Mouse (Mus musculus) layer of hippocampus, postnatal 36 days (tissue): ENCODE data around the gene Pde4b. TPM values are rescaled to one million over a fixed set of nuclear protein-coding genes. Genes with fewer than 3 reads are reported as not detected.
A peak's percentile ranks its signal among the peaks of the same experiment; 100 is the strongest.

ENCODE experiments used
- DNase-seq, 2 experiments: peaks; one replicate each; pipeline ENCODE4 v3.0.0; 2022
- total RNA-seq, 2 experiments: library from RNA; stranded (reverse); gene quantifications; 2 replicates each; pipeline ENCODE4 v1.2.3; 2021

The Pde4b gene
- total RNA-seq, 2 experiments from 2014 or later, result 65.7 to 71.9 TPM

DNA sequence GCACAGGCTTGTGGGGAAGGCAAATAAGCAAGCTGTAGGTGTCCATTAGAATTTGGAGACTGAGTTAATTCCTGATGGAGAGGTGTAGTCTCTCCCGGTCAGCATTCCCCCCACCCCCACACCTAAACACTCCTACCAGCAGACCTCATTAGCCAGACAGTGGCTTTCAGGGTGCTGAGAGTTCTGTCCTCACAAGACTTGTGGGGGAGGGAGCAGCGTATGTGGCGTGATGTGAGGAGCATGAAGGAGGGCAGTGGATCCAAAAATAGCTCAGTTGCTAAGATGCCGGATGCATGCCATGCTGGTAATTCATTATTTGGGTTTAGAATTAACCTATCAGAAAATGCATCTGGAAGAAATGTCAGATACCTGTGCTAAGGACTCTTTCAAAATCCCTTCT lies 321.6 kb downstream of the Pde4b start:
- no peak for DNase-seq

DNA sequence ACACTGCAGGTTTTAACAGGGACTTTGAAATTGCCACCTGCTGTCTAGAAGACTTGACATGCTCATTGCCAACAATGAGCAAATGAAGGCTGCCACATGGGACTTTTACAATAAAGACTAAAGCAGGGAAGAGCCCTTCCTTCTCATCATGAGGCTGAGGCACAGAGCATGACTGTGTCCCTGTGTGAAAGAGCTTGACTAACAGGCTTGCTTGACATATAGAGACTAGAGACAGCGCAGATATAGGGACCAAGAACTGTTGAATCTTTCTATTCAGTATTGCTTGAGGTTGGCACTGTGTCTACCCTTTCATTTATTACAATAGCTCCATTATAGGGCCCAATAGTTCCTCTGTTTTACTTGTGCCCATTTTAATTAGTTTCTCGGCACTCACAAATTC lies 325.8 kb downstream of the Pde4b start:
- DNase-seq, result no peak

GRCm38 (mm10) chr4:102413794-102414193 lies 326.5 kb downstream of the Pde4b start:
- peak; percentile 29 to 36 for DNase-seq

GRCm38 (mm10) chr4:102414610-102415009 lies 327.3 kb downstream of the Pde4b start:
- DNase-seq, result no peak

DNA sequence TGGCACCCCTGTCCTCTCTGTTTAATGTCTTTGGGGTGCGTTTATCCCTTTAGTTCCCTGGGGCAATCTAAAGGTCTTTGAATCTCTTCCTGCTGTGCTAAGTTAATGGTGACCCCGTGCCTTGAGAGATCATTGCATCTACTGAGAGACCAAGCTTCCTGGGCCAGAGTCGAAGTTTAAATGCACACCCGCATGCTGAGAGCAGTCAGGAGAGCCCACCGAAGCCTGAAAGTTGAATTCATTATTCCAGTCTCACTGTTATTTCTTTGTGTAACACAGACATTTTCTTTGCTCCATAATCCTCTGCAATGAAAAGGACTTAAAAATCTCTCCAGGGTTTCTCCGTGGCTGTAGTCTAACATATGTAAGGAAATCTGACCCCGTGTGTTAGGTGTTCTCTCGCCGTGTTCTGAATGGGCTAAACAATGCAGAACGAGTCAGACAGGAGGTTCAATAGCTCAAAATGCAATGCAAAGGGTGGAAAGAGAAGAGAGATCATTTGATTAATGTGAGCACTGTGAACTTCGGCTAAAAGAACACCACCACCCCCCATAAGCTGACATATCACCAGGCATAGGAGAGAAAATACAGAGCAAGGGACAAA lies 333.6 kb downstream of the Pde4b start:
- no peak for DNase-seq

GRCm38 (mm10) chr4:102421398-102421859 lies 334.1 kb downstream of the Pde4b start:
- DNase-seq, result peak in 1 of 2 experiments; percentile 45

- DNase-seq, result no peak
Observed at GRCm38 (mm10) chr4:102424104-102424503, 336.8 kb downstream of the Pde4b start.

GRCm38 (mm10) chr4:102425422-102425821 lies 338.1 kb downstream of the Pde4b start:
- no peak for DNase-seq

- no peak for DNase-seq
Observed at GRCm38 (mm10) chr4:102429730-102430341, 342.5 kb downstream of the Pde4b start.

GRCm38 (mm10) chr4:102432040-102432782 lies 344.9 kb downstream of the Pde4b start:
- DNase-seq, result no peak

DNA sequence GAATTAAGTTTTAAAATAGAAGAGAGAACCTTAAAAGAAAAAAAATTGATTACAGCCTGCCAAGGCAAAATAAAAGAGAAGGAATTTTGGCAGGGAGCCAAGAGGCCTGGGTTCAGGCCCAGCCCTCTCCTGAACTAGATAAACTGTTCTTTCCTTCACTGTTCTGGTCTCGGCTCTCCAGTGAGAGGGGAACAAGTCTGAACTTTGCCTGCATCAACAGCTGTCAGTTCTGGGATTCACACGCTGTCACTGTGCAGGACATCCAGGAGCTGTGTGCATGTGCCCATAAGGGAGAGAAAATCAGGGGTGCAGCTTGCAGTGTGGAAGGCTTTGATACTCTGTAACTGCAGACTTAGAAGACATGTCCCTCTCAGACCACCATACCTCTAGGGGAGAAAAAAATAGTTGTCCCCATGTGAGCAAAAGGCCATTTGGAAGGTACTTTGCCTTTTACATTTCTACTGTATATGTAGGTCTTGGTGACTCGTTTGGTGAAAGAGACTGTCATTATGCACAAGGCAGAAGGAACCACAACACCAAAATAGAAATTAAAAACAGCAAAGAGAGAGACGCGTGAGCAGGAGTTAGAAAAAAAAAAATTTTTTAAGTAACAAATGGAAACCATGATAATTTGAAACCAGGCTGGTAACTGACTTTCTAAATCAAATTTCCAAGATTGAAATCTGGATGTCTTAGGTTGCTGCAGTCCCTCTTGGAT lies 352.2 kb downstream of the Pde4b start:
- DNase-seq, result no peak

DNA sequence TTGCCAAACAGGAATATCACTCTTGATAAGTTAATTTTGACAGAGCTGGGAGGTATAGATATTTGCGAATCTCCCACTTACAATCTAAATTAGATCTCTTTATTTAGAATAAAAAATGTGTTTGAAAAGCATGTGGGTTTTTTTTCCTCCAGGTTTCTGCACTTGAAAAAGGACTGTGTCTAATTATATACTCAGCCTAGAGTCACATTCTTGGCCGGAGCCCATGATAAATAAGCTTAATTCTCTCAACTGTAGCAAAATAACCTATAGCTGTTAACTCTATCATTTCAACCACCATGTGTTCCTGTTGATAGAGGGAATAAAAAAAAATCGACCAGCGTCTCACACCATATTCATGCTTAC lies 352.8 kb downstream of the Pde4b start:
- DNase-seq, result no peak

DNA sequence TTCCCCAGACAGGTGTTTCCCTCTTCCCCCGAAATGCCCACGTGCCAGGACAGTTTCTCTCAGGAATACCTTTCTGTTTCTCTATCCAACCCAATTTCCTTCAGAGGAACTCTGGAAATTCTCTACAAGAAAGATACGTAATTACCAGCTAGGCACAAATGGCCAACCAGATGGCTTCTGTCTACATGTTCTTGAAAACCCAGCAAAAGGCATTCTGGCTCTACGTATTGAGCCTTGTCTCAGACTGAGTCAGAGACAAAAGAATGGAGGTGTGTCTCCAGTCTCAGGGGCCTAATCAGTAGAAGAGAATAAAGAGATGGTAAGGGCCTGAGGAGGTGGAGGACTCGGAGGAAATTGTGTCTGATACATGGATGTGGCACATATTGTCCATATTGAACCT lies 356.2 kb downstream of the Pde4b start:
- no peak for DNase-seq

GRCm38 (mm10) chr4:102444501-102444900 lies 357.2 kb downstream of the Pde4b start:
- DNase-seq, result no peak

- no peak for DNase-seq
Observed at GRCm38 (mm10) chr4:102446160-102446945, 359.0 kb downstream of the Pde4b start.

DNA sequence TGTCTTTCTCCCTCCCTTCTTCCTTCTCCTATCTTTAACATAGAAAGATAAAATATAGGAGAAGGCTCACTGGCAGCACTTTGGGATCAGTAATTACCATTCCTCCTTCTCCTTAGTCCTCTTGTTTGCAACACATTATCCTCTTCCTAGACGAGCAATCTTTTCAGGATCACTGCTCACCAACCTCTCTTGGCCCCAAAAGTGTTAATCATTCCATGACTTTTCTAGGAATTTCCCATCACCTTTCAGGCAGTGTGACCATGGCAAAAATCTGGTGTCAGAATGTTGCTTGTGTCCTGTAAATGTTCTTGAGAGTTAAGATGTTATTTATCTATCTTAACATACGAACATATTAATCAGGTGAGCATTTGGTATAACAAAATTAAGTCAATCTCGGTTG lies 369.1 kb downstream of the Pde4b start:
- DNase-seq, result no peak

GRCm38 (mm10) chr4:102459216-102459999 lies 372.1 kb downstream of the Pde4b start:
- DNase-seq, result no peak

DNA sequence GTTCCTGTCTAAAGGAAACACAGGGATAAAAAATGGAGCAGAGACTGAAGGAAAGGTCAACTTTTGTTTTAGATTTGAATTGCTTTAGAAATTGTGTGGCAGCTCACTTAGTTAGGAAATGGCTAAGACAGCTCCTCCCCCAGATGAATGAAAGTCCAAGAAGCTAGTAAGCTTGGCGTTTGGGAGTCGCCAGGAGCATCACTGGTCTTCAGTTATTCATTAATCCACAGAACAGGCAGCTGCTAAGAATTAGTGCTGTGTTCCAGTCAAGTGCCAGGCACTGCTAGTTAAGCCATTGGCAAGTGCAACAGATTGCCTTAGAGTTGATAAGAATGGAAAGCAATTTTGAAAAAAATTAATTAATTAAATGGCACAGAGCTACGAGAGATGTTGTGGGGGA lies 390.8 kb downstream of the Pde4b start:
- no peak for DNase-seq

DNA sequence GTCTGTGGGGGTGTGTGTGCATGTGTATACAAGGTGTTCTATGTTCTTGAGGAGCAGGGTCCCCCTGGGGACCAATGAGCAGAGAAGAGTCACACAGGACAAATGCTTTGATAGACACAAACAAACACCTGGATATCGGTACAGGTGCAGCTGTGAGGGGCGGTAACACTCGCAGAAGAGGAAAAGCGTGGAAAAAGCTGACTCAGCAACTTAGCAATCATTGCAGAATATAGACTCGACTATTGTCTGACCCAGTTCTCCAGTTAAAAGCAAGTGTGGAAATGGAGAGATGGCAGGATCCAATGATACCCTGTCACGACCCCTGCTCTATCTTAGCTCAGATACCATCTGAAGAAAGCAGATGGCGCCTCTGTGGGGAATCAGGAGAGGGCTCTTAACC lies 391.5 kb downstream of the Pde4b start:
- DNase-seq, result no peak

GRCm38 (mm10) chr4:102480830-102481484 lies 393.6 kb downstream of the Pde4b start:
- DNase-seq, result peak in 1 of 2 experiments; percentile 25
